Mouse (Mus musculus) testis, adult 2 months (tissue): ENCODE results near the gene Gm19668.

ENCODE experiments used
- CTCF ChIP-seq: fragments of 200-500 bp; IDR thresholded peaks from 2 replicates; pipeline ENCODE4 v1.5.1; 2012; ENCODE audit warnings: low read depth, mild to moderate bottlenecking, inconsistent platforms, low read length, moderate library complexity; ENCODE audit not compliant: control insufficient read depth, insufficient read depth, insufficient replicate concordance
- POLR2A ChIP-seq: fragments of 200-500 bp; IDR thresholded peaks from 2 replicates; pipeline ENCODE4 v1.6.1; 2012; ENCODE audit warnings: low read depth, mild to moderate bottlenecking, inconsistent platforms, low read length, moderate library complexity; ENCODE audit not compliant: control insufficient read depth

DNA sequence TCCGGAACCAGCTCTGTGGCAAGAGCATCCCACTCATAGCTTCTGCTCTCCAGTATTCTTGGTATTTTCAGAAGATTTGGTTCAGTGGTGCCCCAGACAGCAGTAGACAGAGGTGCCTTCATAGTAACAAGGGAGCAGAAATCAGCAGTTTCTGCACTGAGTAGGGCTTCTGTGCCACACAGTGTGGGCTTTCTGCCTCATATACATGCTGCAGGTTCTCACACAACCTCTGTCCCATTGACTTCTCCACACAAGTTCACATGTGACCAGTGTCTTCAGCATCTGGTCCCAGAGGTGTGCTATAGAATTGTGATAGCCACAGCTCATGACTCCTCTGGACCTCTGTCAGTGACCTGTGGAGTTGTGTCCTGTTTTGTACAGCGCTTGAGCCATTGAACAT, 10.3 kb downstream of the Gm19668 start:
- TF ChIP-seq CTCF (no peak), POLR2A (no peak)
